Mouse (Mus musculus) lung, adult 2 months (tissue): Measurements from ENCODE around the gene Fam169b.

Experiments used
- CTCF ChIP-seq: fragments of 200-500 bp; IDR thresholded peaks from 2 replicates; pipeline ENCODE4 v1.5.1; 2011; ENCODE audit warnings: mild to moderate bottlenecking, low read length, control low read depth; ENCODE audit not compliant: insufficient read depth
- POLR2A ChIP-seq: fragments of 200-500 bp; IDR thresholded peaks from 2 replicates; pipeline ENCODE4 v1.6.1; 2011; ENCODE audit warnings: low read depth, mild to moderate bottlenecking, control low read depth, low read length, borderline replicate concordance; ENCODE audit errors: extremely low read depth

DNA sequence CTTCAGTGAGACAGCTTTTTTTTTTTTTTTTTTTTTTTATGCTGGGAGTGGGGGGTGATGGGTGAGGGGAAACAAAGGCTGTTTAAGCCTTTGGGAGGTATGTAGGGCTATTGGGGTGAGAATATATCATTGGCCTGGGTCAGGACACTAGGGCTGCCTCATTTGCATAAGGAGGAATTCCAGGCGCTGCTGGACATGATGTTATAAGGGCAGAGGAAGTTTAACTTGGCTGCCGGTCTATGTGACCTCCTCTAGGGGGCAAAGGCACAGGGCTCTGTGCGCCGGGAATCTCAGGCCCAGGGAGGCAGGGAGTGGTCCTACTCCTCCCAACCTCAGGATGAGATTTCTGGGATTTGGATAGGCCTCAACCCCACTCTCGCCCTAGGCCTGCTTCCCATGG is 70.9 kb downstream of the Fam169b start:
- TF ChIP-seq POLR2A (no peak), CTCF (no peak)
